Mouse (Mus musculus) hindbrain, embryonic 16.5 days (tissue): ENCODE measurements around the gene Lrp2. TPM values are rescaled to one million over a fixed set of nuclear protein-coding genes. Genes with fewer than 3 reads are reported as not detected.
A peak's percentile ranks its signal among the peaks of the same experiment; 100 is the strongest.

Experiments
- ATAC-seq: fragments of 200-750 bp; cut with Nextera tagmentation; 2 replicates; pipeline ENCODE4 v1.8.0; 2017; ENCODE audit warnings: moderate TSS enrichment, moderate library complexity
- H3K27ac ChIP-seq: fragments of 300-500 bp; sonication (generic); 2 replicates; pipeline ENCODE4 v1.5.1; 2014; ENCODE audit warnings: low read depth, mild to moderate bottlenecking, control low read depth, low read length, moderate library complexity
- H3K27me3 ChIP-seq: fragments of 300-500 bp; sonication (generic); replicated peaks from 2 replicates; pipeline ENCODE4 v1.6.1; 2014; ENCODE audit warnings: low read length; ENCODE audit not compliant: control insufficient read depth, insufficient read depth
- H3K36me3 ChIP-seq: fragments of 300-500 bp; sonication (generic); 2 replicates; pipeline ENCODE4 v1.6.1; 2014; ENCODE audit warnings: mild to moderate bottlenecking, low read length, moderate library complexity, mixed read lengths; ENCODE audit not compliant: control insufficient read depth, insufficient read depth
- H3K4me1 ChIP-seq: fragments of 300-500 bp; sonication (generic); 2 replicates; pipeline ENCODE4 v1.6.1; 2014; ENCODE audit warnings: low read depth, low read length; ENCODE audit not compliant: control insufficient read depth, insufficient read depth
- H3K4me2 ChIP-seq: fragments of 300-500 bp; sonication (generic); 2 replicates; pipeline ENCODE4 v1.6.1; 2014; ENCODE audit warnings: mild to moderate bottlenecking, low read length, control low read depth, moderate library complexity
- H3K4me3 ChIP-seq: fragments of 300-500 bp; sonication (generic); 2 replicates; pipeline ENCODE4 v1.5.1; 2014; ENCODE audit warnings: mild to moderate bottlenecking, low read length, control low read depth, moderate library complexity
- H3K9ac ChIP-seq: fragments of 300-500 bp; sonication (generic); 2 replicates; pipeline ENCODE4 v1.6.1; 2014; ENCODE audit warnings: low read depth, mild to moderate bottlenecking, control low read depth, low read length, moderate library complexity
- H3K9me3 ChIP-seq: fragments of 300-500 bp; sonication (generic); 2 replicates; pipeline ENCODE4 v1.6.1; 2014; ENCODE audit warnings: mild to moderate bottlenecking, low read length, moderate library complexity; ENCODE audit not compliant: control insufficient read depth
- WGBS: fragments of 180-500 bp; shearing (Covaris S2); extraction: QIAGEN DNeasy Blood & Tissue Kit; methylation state at CpG from one replicate; pipeline ENCODE4 v1.1.7; 2014; 5-methylcytosine and 5-hydroxymethylcytosine counted together
- polyA plus RNA-seq: library from polyadenylated mRNA; unstranded; fragments of >200 nt; fragmentation: Nextera tagmentation; extraction: Ambion mirVana; gene quantifications from 2 replicates; pipeline ENCODE4 v1.2.1, GENCODE M21; 2015

Gene Lrp2
- polyA plus RNA-seq, 1 experiment from 2014 or later, result 0.64 TPM

DNA sequence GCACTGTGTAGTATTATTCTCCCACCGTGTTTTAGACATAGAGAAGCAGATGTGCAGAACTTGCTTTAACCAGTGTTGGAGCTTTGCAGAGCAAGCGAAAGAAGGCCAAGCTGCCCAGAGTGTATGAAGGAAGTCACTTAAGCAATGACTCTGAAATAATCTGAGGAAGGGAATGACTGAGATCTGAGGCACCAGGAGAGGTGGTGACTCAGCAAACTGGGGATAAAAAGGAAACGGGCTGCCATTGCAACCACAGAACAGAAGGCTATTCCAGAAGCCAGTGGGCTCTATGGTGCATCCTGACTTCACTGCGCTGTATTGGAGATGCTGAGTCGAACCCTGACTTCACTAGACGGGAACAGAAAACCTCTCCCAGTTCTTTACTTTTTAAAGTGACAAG lies 10.9 kb downstream of the Lrp2 start:
- no peak overlapping the region for H3K27ac ChIP-seq
- ATAC-seq, result no peak
- no peak overlapping the region for H3K9ac ChIP-seq
- no peaks in the 10 kb centered on the region for H3K9me3 ChIP-seq
- WGBS, result 54% methylated on average over 6 of the region's 6 CpGs
- H3K4me2 ChIP-seq, result no peak overlapping the region
- no peak overlapping the region for H3K4me3 ChIP-seq
- H3K36me3 ChIP-seq, result no peaks in the 10 kb centered on the region
- H3K4me1 ChIP-seq, result no peaks in the 10 kb centered on the region
- no peaks in the 10 kb centered on the region for H3K27me3 ChIP-seq

DNA sequence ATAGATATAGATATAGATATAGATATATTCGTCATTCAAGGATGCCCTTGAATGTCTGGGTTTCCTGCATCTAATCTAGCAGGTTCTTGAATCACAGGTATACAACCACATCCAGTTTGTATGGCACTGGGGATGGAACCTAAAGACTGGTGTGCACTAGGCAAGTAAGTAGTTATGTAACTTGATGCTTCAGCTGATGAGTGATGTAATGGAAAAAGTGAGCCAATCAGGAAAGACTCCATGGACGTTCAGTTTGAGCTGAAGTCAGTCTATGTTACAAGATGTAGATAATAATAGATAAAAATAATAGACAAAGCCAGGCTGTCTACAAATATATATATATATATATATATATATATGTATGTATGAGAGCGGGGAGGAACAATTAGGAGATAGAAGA lies 11.6 kb downstream of the Lrp2 start:
- ATAC-seq, result no peak
- no peaks in the 10 kb centered on the region for H3K4me1 ChIP-seq
- no peak overlapping the region for H3K4me3 ChIP-seq
- 76% methylated on average over 3 of the region's 3 CpGs for WGBS
- H3K9ac ChIP-seq, result no peak overlapping the region
- no peak overlapping the region for H3K27ac ChIP-seq
- H3K27me3 ChIP-seq, result no peaks in the 10 kb centered on the region
- H3K36me3 ChIP-seq, result no peaks in the 10 kb centered on the region
- no peak overlapping the region for H3K4me2 ChIP-seq
- H3K9me3 ChIP-seq, result no peaks in the 10 kb centered on the region

GRCm38 (mm10) chr2:69573733-69574054 lies 12.2 kb downstream of the Lrp2 start:
- H3K9ac ChIP-seq, result no peak overlapping the region
- ATAC-seq, result no peak
- no peaks in the 10 kb centered on the region for H3K9me3 ChIP-seq
- H3K4me1 ChIP-seq, result no peaks in the 10 kb centered on the region
- H3K27me3 ChIP-seq, result no peaks in the 10 kb centered on the region
- no peak overlapping the region for H3K4me3 ChIP-seq
- H3K36me3 ChIP-seq, result no peaks in the 10 kb centered on the region
- H3K27ac ChIP-seq, result no peak overlapping the region
- H3K4me2 ChIP-seq, result no peak overlapping the region

DNA sequence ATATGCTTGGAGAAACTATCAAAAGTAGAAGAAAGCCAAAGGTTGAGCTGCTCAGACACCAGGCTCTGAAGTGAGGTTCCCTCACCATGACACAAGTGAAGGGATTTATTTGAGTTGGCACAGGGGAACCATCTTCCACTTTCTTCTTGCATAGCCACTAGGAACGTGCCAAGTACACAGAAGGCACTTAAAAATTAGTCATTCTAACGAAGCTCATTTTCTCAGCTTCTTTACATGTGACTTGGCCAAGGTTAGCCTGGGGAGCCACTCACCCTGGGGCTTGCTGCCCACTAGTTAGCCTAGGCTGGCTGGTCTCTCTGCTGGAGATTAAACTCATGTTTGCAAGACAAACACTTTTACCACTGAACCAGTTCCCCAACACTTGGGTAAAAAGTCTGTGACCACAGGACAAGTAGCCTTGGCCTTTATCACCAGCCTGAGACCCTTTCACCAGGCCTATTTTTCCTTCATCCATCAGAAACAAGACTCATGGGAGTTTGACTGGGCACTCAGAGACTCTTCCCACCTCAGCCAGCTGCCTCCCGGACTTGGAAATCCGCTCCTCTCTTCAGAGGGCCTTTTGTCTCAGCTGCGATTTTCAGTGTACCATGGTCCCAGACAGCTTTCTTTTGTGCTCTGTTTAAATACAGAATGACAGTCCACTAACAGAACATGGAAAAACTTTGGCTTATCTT lies 12.7 kb downstream of the Lrp2 start:
- no peaks in the 10 kb centered on the region for H3K27me3 ChIP-seq
- ATAC-seq, result peak; percentile 62; the same call in 1 of the 2 replicates
- 32% methylated on average over 5 of the region's 5 CpGs for WGBS
- no peaks in the 10 kb centered on the region for H3K9me3 ChIP-seq
- H3K27ac ChIP-seq, result no peak overlapping the region
- no peak overlapping the region for H3K4me3 ChIP-seq
- no peaks in the 10 kb centered on the region for H3K4me1 ChIP-seq
- no peaks in the 10 kb centered on the region for H3K36me3 ChIP-seq
- H3K4me2 ChIP-seq, result no peak overlapping the region
- no peak overlapping the region for H3K9ac ChIP-seq

DNA sequence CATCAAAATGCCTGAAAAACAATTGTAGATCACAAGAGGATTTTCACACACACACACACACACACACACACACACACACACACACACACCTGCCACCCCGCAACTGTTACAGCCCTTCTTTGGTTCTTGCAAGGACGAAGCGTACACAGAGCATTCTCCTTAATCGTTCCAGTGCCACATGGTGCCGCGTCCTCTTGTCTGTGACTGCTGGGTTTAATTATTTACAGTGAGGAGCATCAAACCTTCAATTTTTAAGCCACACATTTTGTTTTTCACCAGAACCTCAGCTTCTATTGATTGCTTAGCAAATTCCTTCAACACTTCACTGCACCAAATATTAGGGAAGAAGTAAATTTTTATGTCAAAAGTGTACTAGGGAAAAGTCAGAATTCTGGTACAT lies 15.3 kb downstream of the Lrp2 start:
- 53% methylated on average over 6 of the region's 6 CpGs for WGBS
- H3K27me3 ChIP-seq, result no peaks in the 10 kb centered on the region
- H3K4me3 ChIP-seq, result no peak overlapping the region
- no peaks in the 10 kb centered on the region for H3K36me3 ChIP-seq
- H3K9ac ChIP-seq, result no peak overlapping the region
- H3K27ac ChIP-seq, result no peak overlapping the region
- H3K4me1 ChIP-seq, result no peaks in the 10 kb centered on the region
- H3K9me3 ChIP-seq, result no peaks in the 10 kb centered on the region
- H3K4me2 ChIP-seq, result no peak overlapping the region
- no peak for ATAC-seq

DNA sequence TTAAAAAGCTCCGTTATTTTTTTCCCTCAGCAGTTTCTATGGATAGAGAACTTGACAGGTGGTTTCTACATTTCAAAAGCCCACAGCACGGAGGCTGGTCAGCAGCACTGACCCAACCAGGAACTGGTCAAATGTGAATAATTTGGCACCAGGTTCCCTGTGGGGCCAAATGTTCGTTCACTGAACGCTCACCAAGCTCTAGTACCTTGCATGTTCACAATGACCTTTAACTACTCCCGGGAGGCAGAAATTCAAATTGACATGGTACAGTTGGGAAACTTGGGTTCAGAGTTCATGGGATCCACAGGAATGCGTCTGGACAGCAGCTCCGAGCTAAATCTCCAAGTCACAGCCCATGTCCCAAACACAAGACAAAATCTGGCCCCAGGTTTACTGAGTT lies 19.6 kb downstream of the Lrp2 start:
- WGBS, result 72% methylated on average over 7 of the region's 7 CpGs
- no peak for ATAC-seq
- H3K4me1 ChIP-seq, result no peaks in the 10 kb centered on the region
- no peak overlapping the region for H3K4me2 ChIP-seq
- H3K27ac ChIP-seq, result no peak overlapping the region
- H3K9ac ChIP-seq, result no peak overlapping the region
- no peaks in the 10 kb centered on the region for H3K36me3 ChIP-seq
- no peaks in the 10 kb centered on the region for H3K9me3 ChIP-seq
- H3K4me3 ChIP-seq, result no peak overlapping the region
- H3K27me3 ChIP-seq, result no peaks in the 10 kb centered on the region

- H3K4me3 ChIP-seq, result no peak overlapping the region
- H3K27ac ChIP-seq, result no peak overlapping the region
- 87% methylated on average over 6 of the region's 6 CpGs for WGBS
- no peaks in the 10 kb centered on the region for H3K9me3 ChIP-seq
- H3K4me1 ChIP-seq, result no peaks in the 10 kb centered on the region
- H3K27me3 ChIP-seq, result no peaks in the 10 kb centered on the region
- ATAC-seq, result no peak
- no peak overlapping the region for H3K9ac ChIP-seq
- no peak overlapping the region for H3K4me2 ChIP-seq
- no peaks in the 10 kb centered on the region for H3K36me3 ChIP-seq
Observed at GRCm38 (mm10) chr2:69563492-69563891, 22.4 kb downstream of the Lrp2 start.

- no peaks in the 10 kb centered on the region for H3K9me3 ChIP-seq
- H3K4me1 ChIP-seq, result no peaks in the 10 kb centered on the region
- no peak overlapping the region for H3K27ac ChIP-seq
- H3K4me2 ChIP-seq, result no peak overlapping the region
- no peaks in the 10 kb centered on the region for H3K27me3 ChIP-seq
- no peak overlapping the region for H3K4me3 ChIP-seq
- no peaks in the 10 kb centered on the region for H3K36me3 ChIP-seq
- ATAC-seq, result no peak
- H3K9ac ChIP-seq, result no peak overlapping the region
- WGBS, result 82% methylated on average over 5 of the region's 5 CpGs
Observed at GRCm38 (mm10) chr2:69562761-69563160, 23.1 kb downstream of the Lrp2 start.

DNA sequence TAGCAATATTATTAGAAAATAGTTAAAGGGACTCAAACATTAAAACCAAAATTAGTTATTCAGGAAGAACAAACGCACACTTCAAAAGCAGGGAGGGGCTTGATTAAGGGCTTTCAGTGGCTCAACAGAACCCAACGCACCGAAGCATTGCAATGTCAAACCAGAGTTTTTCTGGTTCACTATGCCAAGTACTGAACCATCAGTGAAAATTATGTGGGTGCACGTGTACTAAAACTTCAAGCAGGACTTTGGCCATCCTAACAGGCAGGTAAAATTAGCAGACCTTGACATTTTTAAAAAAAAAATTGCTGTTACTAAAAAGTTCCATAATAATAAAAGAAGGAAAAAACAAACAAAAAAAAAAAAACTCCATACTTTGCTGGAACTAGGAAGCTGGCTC lies 25.6 kb downstream of the Lrp2 start:
- Histone ChIP-seq H3K4me2 (no peak overlapping the region), H3K36me3 (no peaks in the 10 kb centered on the region), H3K27ac (no peak overlapping the region), H3K9me3 (no peaks in the 10 kb centered on the region), H3K9ac (no peak overlapping the region), H3K4me3 (no peak overlapping the region), H3K27me3 (no peaks in the 10 kb centered on the region), H3K4me1 (no peaks in the 10 kb centered on the region)
- 66% methylated on average over 4 of the region's 4 CpGs for WGBS
- no peak for ATAC-seq

- no peaks in the 10 kb centered on the region for H3K27me3 ChIP-seq
- H3K4me2 ChIP-seq, result no peak overlapping the region
- no peaks in the 10 kb centered on the region for H3K36me3 ChIP-seq
- 72% methylated on average over 15 of the region's 15 CpGs for WGBS
- ATAC-seq, result no peak
- H3K4me1 ChIP-seq, result no peaks in the 10 kb centered on the region
- no peaks in the 10 kb centered on the region for H3K9me3 ChIP-seq
- no peak overlapping the region for H3K9ac ChIP-seq
- no peak overlapping the region for H3K4me3 ChIP-seq
- H3K27ac ChIP-seq, result no peak overlapping the region
Observed at GRCm38 (mm10) chr2:69559380-69559779, 26.5 kb downstream of the Lrp2 start.
